Mouse (Mus musculus): ENCODE measurements around the gene Cradd. TPM values are rescaled to one million over a fixed set of nuclear protein-coding genes. Genes with fewer than 3 reads are reported as not detected.

Gene Cradd
- polyA plus RNA-seq, 1 experiment: 9.5 TPM

GRCm38 (mm10) chr10:95174260-95174659 lies 149.7 kb downstream of the Cradd start:
- Histone ChIP-seq H3ac (ENCODE audit: control insufficient read depth, insufficient read length) (no peak overlapping the region), H3K79me2 (ENCODE audit: control insufficient read depth, insufficient read depth) (no peaks in the 10 kb centered on the region), H3K27me3 (ENCODE audit: control insufficient read depth, insufficient read depth, insufficient read length) (no peaks in the 10 kb centered on the region), H3K36me3 (ENCODE audit: control insufficient read depth, insufficient read depth) (no peaks in the 10 kb centered on the region), H3K4me2 (ENCODE audit: low read depth) (no peak overlapping the region), H3K4me3 (no peak overlapping the region)
- TF ChIP-seq USF1 (IDR thresholded peaks at IDR 0.05; ENCODE audit: low read depth): no peak
- TF ChIP-seq MAX (IDR thresholded peaks at IDR 0.05; ENCODE audit: low read depth): no peak

- no peak for TF ChIP-seq MAX (IDR thresholded peaks at IDR 0.05; ENCODE audit: low read depth)
- TF ChIP-seq MYOG (IDR thresholded peaks at IDR 0.05; ENCODE audit: control insufficient read depth in 1 of 3, insufficient read depth in 1 of 3, insufficient read length in 2 of 3, low read depth in 2 of 3): no peak
- no peak for TF ChIP-seq CEBPB (IDR thresholded peaks at IDR 0.05; ENCODE audit: insufficient read depth, poor library complexity, severe bottlenecking)
- no peak for TF ChIP-seq TCF3 (IDR thresholded peaks at IDR 0.05; ENCODE audit: insufficient read length, low read depth)
- no peak for TF ChIP-seq SRF (IDR thresholded peaks at IDR 0.05; ENCODE audit: control insufficient read depth, insufficient read length, low read depth)
- no peak for TF ChIP-seq USF1 (IDR thresholded peaks at IDR 0.05; ENCODE audit: low read depth)
- Histone ChIP-seq H3K79me2 (ENCODE audit: control insufficient read depth, insufficient read depth) (no peaks in the 10 kb centered on the region), H3K36me3 (ENCODE audit: control insufficient read depth, insufficient read depth) (no peaks in the 10 kb centered on the region), H3ac (ENCODE audit: control insufficient read depth, insufficient read length) (no peak overlapping the region), H3K27me3 (ENCODE audit: control insufficient read depth, insufficient read depth, insufficient read length) (no peaks in the 10 kb centered on the region), H3K4me2 (ENCODE audit: low read depth) (no peak overlapping the region), H3K4me3 (no peak overlapping the region)
Observed at GRCm38 (mm10) chr10:95170721-95171354, 153.1 kb downstream of the Cradd start.

- no peaks in the 10 kb centered on the region for H3K36me3 ChIP-seq (ENCODE audit: control insufficient read depth, insufficient read depth)
- no peak overlapping the region for H3K4me3 ChIP-seq
- no peaks in the 10 kb centered on the region for H3K27me3 ChIP-seq (ENCODE audit: control insufficient read depth, insufficient read depth, insufficient read length)
- no peaks in the 10 kb centered on the region for H3K79me2 ChIP-seq (ENCODE audit: control insufficient read depth, insufficient read depth)
- TF ChIP-seq SRF (IDR thresholded peaks at IDR 0.05; ENCODE audit: control insufficient read depth, insufficient read length, low read depth) (no peak), POLR2A (IDR thresholded peaks at IDR 0.05; ENCODE audit: insufficient read length, low read depth) (no peak), MYOG (IDR thresholded peaks at IDR 0.05; ENCODE audit: control insufficient read depth in 1 of 3, insufficient read depth in 1 of 3, insufficient read length in 2 of 3, low read depth in 2 of 3) (no peak), MAX (IDR thresholded peaks at IDR 0.05; ENCODE audit: low read depth) (no peak), TCF12 (IDR thresholded peaks at IDR 0.05; ENCODE audit: insufficient read depth, poor library complexity, severe bottlenecking) (no peak), REST (IDR thresholded peaks at IDR 0.05; ENCODE audit: insufficient read depth, insufficient read length) (no peak), TCF3 (IDR thresholded peaks at IDR 0.05; ENCODE audit: insufficient read length, low read depth) (no peak), POLR2AphosphoS2 (IDR thresholded peaks at IDR 0.05; ENCODE audit: insufficient read length, low read depth) (no peak), CEBPB (IDR thresholded peaks at IDR 0.05; ENCODE audit: insufficient read depth, poor library complexity, severe bottlenecking) (no peak), E2F4 (IDR thresholded peaks at IDR 0.05; ENCODE audit: insufficient read depth) (no peak), MYOD1 (IDR thresholded peaks at IDR 0.05; ENCODE audit: control insufficient read depth in 1 of 3, insufficient read length in 2 of 3, low read depth in 2 of 3) (no peak), USF1 (IDR thresholded peaks at IDR 0.05; ENCODE audit: low read depth) (no peak)
- no peak overlapping the region for H3ac ChIP-seq (ENCODE audit: control insufficient read depth, insufficient read length)
- H3K4me2 ChIP-seq (ENCODE audit: low read depth): no peak overlapping the region
Observed at GRCm38 (mm10) chr10:95164949-95165348, 159.0 kb downstream of the Cradd start.

GRCm38 (mm10) chr10:95162691-95163374 lies 161.1 kb downstream of the Cradd start:
- H3K4me2 ChIP-seq (ENCODE audit: low read depth): no peak overlapping the region
- H3K79me2 ChIP-seq (ENCODE audit: control insufficient read depth, insufficient read depth): no peaks in the 10 kb centered on the region
- TF ChIP-seq SRF (IDR thresholded peaks at IDR 0.05; ENCODE audit: control insufficient read depth, insufficient read length, low read depth) (no peak), USF1 (IDR thresholded peaks at IDR 0.05; ENCODE audit: low read depth) (no peak), CEBPB (IDR thresholded peaks at IDR 0.05; ENCODE audit: insufficient read depth, poor library complexity, severe bottlenecking) (no peak), POLR2A (IDR thresholded peaks at IDR 0.05; ENCODE audit: insufficient read length, low read depth) (no peak), TCF3 (IDR thresholded peaks at IDR 0.05; ENCODE audit: insufficient read length, low read depth) (no peak), E2F4 (IDR thresholded peaks at IDR 0.05; ENCODE audit: insufficient read depth) (no peak), MYOG (IDR thresholded peaks at IDR 0.05; ENCODE audit: control insufficient read depth in 1 of 3, insufficient read depth in 1 of 3, insufficient read length in 2 of 3, low read depth in 2 of 3) (no peak), MYOD1 (IDR thresholded peaks at IDR 0.05; ENCODE audit: control insufficient read depth in 1 of 3, insufficient read length in 2 of 3, low read depth in 2 of 3) (no peak), MAX (IDR thresholded peaks at IDR 0.05; ENCODE audit: low read depth) (no peak), REST (IDR thresholded peaks at IDR 0.05; ENCODE audit: insufficient read depth, insufficient read length) (no peak), TCF12 (IDR thresholded peaks at IDR 0.05; ENCODE audit: insufficient read depth, poor library complexity, severe bottlenecking) (no peak), POLR2AphosphoS2 (IDR thresholded peaks at IDR 0.05; ENCODE audit: insufficient read length, low read depth) (no peak)
- no peak overlapping the region for H3K4me3 ChIP-seq
- no peaks in the 10 kb centered on the region for H3K36me3 ChIP-seq (ENCODE audit: control insufficient read depth, insufficient read depth)
- H3K27me3 ChIP-seq (ENCODE audit: control insufficient read depth, insufficient read depth, insufficient read length): no peaks in the 10 kb centered on the region
- H3ac ChIP-seq (ENCODE audit: control insufficient read depth, insufficient read length): no peak overlapping the region

- no peak for TF ChIP-seq USF1 (IDR thresholded peaks at IDR 0.05; ENCODE audit: low read depth)
- no peak for TF ChIP-seq TCF12 (IDR thresholded peaks at IDR 0.05; ENCODE audit: insufficient read depth, poor library complexity, severe bottlenecking)
- no peak for TF ChIP-seq SRF (IDR thresholded peaks at IDR 0.05; ENCODE audit: control insufficient read depth, insufficient read length, low read depth)
- no peak for TF ChIP-seq REST (IDR thresholded peaks at IDR 0.05; ENCODE audit: insufficient read depth, insufficient read length)
- no peak for TF ChIP-seq MYOG (IDR thresholded peaks at IDR 0.05; ENCODE audit: control insufficient read depth in 1 of 3, insufficient read depth in 1 of 3, insufficient read length in 2 of 3, low read depth in 2 of 3)
- TF ChIP-seq E2F4 (IDR thresholded peaks at IDR 0.05; ENCODE audit: insufficient read depth): no peak
- TF ChIP-seq CEBPB (IDR thresholded peaks at IDR 0.05; ENCODE audit: insufficient read depth, poor library complexity, severe bottlenecking): no peak
- no peak for TF ChIP-seq POLR2AphosphoS2 (IDR thresholded peaks at IDR 0.05; ENCODE audit: insufficient read length, low read depth)
- no peak for TF ChIP-seq MAX (IDR thresholded peaks at IDR 0.05; ENCODE audit: low read depth)
- TF ChIP-seq TCF3 (IDR thresholded peaks at IDR 0.05; ENCODE audit: insufficient read length, low read depth): no peak
- TF ChIP-seq MYOD1 (IDR thresholded peaks at IDR 0.05; ENCODE audit: control insufficient read depth in 1 of 3, insufficient read length in 2 of 3, low read depth in 2 of 3): no peak
- no peaks in the 10 kb centered on the region for H3K79me2 ChIP-seq (ENCODE audit: control insufficient read depth, insufficient read depth)
- H3K27me3 ChIP-seq (ENCODE audit: control insufficient read depth, insufficient read depth, insufficient read length): no peaks in the 10 kb centered on the region
- H3ac ChIP-seq (ENCODE audit: control insufficient read depth, insufficient read length): no peak overlapping the region
- H3K4me2 ChIP-seq (ENCODE audit: low read depth): no peak overlapping the region
- H3K36me3 ChIP-seq (ENCODE audit: control insufficient read depth, insufficient read depth): no peaks in the 10 kb centered on the region
- H3K4me3 ChIP-seq: no peak overlapping the region
Observed at GRCm38 (mm10) chr10:95159675-95160256, 164.2 kb downstream of the Cradd start.
